Mouse (Mus musculus) v-Abl transformed pro-B cells (cell line): Measurements from ENCODE around the gene Gm11127.
"Not testable (repeated sequence)": the region's sequence is repeated elsewhere in the genome, so short reads cannot be mapped to it uniquely, and the experiment has no call there.

Experiments used
- in situ Hi-C, 2 experiments: fragments of 400-800 bp; cut with MboI; formaldehyde crosslinking; loops; one replicate each; pipeline ENCODE4 v1.15.1; 2025; ENCODE audit not compliant: unreplicated experiment in 2 of 2

Gm11127 gene

GRCm38 (mm10) chr17:36058362-36058761 is at the start of gene Gm11127:
TSS of gene Gm11127 (minus strand) at chr17:36058371.
- in situ Hi-C loops = not testable (repeated sequence)

DNA sequence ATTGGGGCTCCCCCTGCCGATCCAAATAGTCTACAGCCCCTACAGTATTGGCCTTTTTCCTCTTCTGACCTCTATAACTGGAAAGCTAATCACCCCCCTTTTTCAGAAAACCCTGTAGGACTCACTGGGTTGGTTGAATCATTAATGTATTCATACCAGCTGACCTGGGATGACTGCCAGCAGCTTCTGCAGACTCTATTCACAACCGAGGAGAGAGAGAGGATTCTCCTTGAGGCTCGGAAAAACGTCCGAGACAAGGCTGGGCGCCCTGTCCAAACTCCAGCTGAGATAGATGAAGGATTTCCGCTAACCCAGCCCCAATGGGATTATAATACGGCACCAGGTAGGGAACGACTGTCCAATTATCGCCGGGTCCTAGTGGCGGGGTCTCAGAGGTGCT is 43.9 kb upstream of the Gm11127 start:
- in situ Hi-C loops = not testable (repeated sequence)

DNA sequence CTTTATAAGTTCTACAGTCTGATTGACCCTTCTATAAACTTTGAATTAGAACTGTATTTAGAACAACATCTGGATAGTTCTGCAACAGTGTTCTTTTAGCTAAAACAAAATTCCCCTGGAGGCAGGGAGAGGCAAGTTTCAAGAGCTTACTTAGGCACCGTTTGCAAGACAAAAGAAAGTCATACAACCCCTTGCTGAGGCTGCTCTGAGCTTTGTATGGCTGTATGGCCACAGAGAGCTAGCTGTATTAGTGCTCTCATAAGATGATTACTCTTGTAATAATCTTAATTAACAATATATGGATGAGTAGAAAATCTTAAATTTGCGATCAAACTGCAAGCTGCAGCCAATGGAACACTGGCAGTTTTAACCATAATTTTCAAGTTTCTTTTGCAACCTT is 41.4 kb upstream of the Gm11127 start:
- in situ Hi-C loops = loop anchor here in 1 of 2 experiments (25.0 kb wide), 2 partner anchors 313 to 713 kb away; partner anchors contain the start of gene H2-M10.6

DNA sequence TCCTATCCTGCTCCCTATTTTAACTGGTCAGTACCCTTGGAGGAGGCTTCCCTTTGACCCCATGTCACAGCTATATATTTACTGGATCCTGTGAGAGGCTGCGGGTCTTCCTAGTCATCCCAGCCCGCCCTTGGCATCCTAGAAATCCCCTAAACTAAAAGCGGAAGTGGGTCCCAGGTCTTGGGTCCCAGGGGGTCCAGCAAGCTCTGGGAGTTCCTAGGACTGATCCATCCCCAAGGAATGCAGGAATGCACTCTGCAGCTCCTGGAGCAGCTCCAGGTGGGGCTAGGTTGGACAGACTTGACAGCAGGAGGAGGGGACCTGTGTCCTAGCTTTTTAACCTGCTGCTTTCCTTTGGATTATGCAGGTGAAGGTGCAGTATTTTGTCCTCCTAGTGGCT is 35.8 kb upstream of the Gm11127 start:
- in situ Hi-C loops = loop anchor here in 1 of 2 experiments (25.0 kb wide), 2 partner anchors 318 to 718 kb away; partner anchors contain the start of gene H2-M10.6

DNA sequence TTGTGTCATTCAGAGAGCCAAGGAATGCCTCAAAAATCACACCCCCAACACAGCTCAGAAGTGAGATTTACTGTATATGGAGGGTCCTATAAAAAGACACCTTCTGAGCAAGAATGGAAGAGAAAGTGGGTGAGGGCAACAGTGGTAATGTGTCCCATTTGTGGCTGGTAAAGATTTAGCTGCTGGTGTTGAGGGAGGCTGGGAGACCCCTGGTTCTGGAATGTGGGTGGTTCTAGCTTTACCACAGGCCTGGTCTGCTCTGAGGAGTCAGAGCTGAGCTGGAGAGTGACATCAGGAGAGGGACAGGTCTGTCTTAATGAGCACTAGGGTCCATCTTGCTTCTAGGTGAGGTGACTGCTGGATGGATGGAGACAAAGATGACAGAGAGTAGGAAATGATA is 34.3 kb upstream of the Gm11127 start:
- in situ Hi-C loops = loop anchor here in 1 of 2 experiments (25.0 kb wide), 2 partner anchors 320 to 720 kb away; partner anchors contain the start of gene H2-M10.6

DNA sequence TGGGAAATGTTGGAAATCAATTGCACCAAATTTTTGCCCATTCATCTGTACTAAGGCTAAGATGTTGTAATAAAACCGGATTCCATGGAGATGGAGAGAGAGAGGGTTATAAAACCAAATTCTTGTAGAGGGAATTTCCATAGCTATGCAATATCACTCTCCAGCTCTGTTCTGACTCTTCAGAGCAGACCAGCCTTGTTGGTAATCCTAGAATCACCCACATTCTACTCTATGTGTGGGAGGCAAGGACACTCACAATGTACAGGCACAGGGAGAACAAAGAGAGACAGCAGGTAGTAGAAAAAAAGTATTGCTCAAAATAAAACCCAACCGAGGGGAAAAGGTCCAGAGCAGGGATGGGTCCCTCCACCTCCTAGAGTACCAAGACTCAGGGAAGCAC is 33.8 kb upstream of the Gm11127 start:
- in situ Hi-C loops = loop anchor here in 1 of 2 experiments (25.0 kb wide), 2 partner anchors 320 to 720 kb away; partner anchors contain the start of gene H2-M10.6

- in situ Hi-C loops = loop anchor here (5.0 to 25.0 kb wide), 4 partner anchors 111 to 751 kb away; partner anchors contain the start of gene H2-M10.6 (in 1 of the 2)
These were observed 27.8 kb upstream of the Gm11127 start for GRCm38 (mm10) chr17:36085976-36086375.

DNA sequence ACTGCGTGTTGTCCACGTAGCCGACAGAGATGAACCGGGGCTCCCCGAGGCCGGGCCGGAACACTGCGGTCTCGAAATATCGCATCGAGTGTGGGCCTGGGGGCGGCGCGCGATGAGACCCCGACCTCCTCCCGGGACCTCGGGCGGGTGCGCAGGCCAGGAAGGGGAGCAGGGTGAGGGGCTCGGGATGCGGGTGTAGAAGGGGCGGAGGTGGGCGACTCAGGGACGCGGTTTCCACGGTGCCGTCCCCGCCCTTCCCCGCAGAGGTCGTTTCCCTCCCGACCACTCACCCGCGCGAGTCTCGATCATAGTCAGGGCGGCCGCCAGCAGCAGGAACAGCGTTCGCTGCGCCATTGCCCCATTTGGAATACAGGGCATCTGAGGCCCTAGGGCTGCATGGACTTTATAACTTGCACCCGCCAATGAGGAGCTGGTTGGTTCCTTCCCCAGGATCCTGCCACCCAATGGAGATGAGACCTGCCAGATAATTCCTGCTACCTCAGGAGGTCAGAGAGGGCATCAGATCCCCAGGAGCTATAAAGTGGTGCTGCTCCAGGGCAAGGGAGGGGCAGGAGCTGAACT is 25.8 kb upstream of the Gm11127 start:
- in situ Hi-C loops = loop anchor here in 1 of 2 experiments (5.0 to 25.0 kb wide), 4 partner anchors 108 to 749 kb away; partner anchors contain the start of genes H2-M10.6 and H2-T3

DNA sequence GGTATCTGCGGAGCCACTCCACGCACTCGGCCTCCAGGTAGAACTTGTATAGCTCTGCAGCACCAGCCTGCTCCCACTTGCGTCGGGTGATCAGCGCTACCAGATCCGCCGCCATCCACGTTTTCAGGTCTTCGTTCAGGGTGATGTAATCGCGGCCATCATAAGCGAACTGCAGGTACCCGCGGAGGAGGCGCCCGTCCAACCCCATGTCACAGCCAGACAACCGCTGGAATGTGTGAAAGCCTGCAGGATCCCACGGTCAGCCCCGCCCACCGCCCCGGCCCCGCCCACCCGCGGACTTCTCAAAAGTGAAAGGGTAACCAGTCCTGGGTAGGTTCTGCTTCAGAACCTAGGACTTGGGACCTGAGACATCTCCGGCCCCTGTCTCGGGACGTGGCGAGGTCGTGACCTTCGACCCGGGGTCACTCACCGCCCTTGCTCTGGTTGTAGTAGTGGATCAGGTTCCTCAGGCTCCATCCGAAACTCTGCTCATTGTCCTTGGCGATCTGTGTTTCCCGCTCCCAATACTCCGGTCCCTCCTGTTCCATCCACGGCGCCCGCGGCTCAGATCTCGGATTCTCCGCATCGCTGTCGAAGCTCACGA is 25.2 kb upstream of the Gm11127 start:
- in situ Hi-C loops = loop anchor here in 1 of 2 experiments (5.0 to 25.0 kb wide), 4 partner anchors 109 to 749 kb away; partner anchors contain the start of genes H2-M10.6 and H2-T3

DNA sequence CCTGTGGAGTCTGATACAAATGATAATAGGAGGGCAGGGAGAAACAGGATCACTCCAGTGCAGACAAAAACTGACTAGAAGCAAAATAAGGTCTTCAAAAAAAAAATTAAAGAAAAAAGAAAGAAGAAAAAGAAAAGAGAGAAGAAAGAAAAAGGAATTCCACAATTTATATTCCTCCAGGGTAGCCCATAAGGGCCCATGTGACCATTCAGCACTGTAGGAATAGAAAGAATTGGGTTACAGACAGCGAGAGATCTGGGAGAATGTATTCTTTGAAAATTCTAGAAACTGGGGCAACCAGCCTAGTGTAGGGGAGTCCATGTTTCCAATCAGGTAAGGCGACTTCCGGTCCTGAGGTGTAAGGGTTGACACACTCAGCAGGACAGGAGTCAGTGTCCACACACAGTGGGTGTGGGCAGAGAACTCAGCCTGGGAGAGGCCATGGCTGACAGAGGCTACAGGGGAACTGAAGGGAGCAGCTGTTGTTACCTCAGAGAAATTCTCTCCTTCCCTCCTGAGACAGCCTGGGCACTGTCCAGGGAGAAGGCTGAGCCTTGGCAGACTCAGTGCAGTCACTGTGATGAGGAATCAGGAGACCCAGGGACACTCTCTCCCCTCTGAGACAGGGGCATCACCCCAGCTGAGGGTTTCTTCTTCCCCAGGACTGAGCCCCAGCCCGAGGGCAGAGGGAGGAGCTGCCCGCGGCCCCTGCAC is 24.5 kb upstream of the Gm11127 start:
- in situ Hi-C loops = loop anchor here in 1 of 2 experiments (5.0 to 25.0 kb wide), 4 partner anchors 110 to 748 kb away; partner anchors contain the start of genes H2-M10.6 and H2-T3

DNA sequence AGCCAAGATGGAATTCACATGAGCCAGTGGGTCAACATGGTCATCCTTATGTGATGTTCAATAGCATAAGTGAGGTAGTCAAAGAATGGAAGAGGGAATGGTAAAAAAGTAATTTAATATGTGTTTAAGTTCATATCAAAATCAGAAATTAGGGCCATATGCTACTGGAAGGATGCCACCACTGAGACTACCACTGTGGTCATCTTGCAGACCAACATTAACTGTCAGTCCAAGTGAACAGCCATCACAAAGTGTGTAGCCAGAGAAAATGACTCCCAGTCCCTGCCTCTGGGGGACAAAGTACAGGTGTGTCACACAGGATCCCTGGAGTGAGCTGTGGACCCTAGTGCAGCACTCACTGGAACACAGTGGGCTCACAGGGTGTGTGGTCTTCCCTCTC is 23.7 kb upstream of the Gm11127 start:
- in situ Hi-C loops = loop anchor here in 1 of 2 experiments (5.0 to 25.0 kb wide), 4 partner anchors 110 to 747 kb away; partner anchors contain the start of genes H2-M10.6 and H2-T3

GRCm38 (mm10) chr17:36060829-36061228 is 2.7 kb upstream of the Gm11127 start:
- in situ Hi-C loops = loop anchor here in 1 of 2 experiments (10.0 kb wide), 2 partner anchors 126 to 354 kb away; no protein-coding TSS in a partner anchor

DNA sequence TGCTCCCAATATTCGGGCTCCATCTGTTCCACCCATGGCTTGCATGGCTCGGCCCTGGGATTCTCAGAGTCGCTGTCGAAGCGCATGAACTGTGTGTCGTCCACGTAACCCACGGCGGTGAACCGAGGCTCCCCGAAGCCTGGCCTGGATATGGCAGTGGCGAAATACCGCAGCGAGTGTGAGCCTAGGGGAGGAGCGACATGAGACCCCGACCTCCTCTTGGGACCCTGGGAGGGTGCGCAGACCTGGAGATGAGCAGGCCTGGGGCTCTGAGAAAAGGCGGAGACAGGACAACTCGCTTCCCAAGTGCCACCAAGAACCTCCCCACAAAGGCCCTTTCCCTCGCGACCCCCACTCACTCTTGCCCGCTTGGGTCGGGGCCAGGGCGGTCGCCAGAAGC is 244 bp downstream of the Gm11127 start:
- in situ Hi-C loops = not testable (repeated sequence)

- in situ Hi-C loops = loop anchor here (10.0 kb wide), 4 partner anchors 48 to 218 kb away; partner anchors contain the start of genes Flot1 (in 1 of the 2) and Ier3 (in 1 of the 2)
These were observed 14.9 kb downstream of the Gm11127 start for GRCm38 (mm10) chr17:36043286-36043685.

DNA sequence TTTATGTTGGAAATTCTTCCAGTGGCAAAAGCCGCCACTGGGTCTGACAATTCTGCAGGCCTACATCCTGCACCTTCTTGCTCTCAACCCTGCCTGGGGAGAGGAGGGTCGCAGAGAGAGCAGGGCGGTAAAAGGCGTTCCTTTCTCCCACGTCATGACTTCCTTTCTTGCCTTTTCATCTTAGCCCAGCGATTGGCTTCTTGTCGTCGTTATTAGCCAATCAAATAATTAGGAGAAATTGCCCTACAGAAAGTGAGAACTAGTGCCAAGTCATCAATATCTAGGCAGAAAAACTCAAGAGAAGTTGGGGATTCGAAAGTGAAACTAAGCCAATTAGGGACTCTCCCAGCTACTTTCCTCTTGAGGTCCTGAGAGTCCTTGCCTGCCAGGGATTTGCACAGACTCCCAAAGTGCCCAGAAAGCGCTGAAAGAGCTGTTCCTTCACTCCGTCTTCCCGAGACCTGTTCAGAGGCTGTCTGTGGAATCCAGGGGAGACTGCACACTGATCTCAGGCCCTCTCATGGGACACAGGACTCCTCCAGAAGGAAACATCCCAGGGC is 15.5 kb downstream of the Gm11127 start, which contains the start of the genes H2-T22 and Gm6034:
Gene H2-T22, minus strand, starts transcription at position 138 of the 560 bp plus-strand sequence.
Gene Gm6034, plus strand, starts transcription at position 352 of the 560 bp plus-strand sequence.
- in situ Hi-C loops = loop anchor here (10.0 kb wide), 4 partner anchors 48 to 218 kb away; partner anchors contain the start of genes Flot1 (in 1 of the 2) and Ier3 (in 1 of the 2)

- in situ Hi-C loops = loop anchor here (10.0 kb wide), 4 partner anchors 47 to 217 kb away; partner anchors contain the start of genes Flot1 (in 1 of the 2) and Ier3 (in 1 of the 2)
These were observed 16.1 kb downstream of the Gm11127 start for GRCm38 (mm10) chr17:36042055-36042454.

- in situ Hi-C loops = loop anchor here (10.0 kb wide), 4 partner anchors 46 to 216 kb away; partner anchors contain the start of genes Flot1 (in 1 of the 2) and Ier3 (in 1 of the 2)
These were observed 17.6 kb downstream of the Gm11127 start for GRCm38 (mm10) chr17:36040604-36041003.

- in situ Hi-C loops = loop anchor here (10.0 kb wide), 1 partner anchor 159 kb away; the partner anchor contains the start of gene H2-T3 (in 2 of the 2)
These were observed 22.0 kb downstream of the Gm11127 start for GRCm38 (mm10) chr17:36036126-36036525.

DNA sequence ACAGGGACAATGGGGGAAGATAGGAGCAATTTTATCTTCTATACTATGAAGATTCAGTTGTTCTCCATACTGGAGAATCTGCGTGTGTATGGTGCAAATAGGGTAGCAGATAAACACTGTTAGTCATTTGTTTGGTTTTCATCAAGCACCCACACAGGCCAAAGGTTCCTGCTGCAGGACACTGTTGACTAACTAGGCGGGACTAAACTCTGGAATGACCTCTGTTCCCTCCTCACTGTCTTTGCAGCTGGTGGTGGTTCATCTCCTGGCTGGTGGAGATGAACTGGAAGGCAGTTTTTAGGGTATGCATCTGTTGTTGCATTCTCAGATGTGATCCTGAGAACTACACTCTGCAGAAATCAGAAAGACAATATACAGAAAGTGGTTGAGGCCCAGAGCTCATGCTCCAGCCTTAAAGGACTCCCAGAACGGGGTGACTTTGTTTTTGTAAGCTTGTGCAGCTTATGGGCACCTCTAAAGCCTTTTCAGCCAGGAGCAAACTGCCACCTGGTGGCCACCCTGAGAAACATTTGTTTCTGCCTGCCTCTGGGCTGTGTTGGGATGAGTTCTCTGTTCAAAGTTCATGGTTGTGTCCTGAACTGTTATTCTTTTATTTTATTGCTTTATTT is 23.0 kb downstream of the Gm11127 start:
- in situ Hi-C loops = loop anchor here (10.0 kb wide), 1 partner anchor 160 kb away; the partner anchor contains the start of gene H2-T3 (in 2 of the 2)
